Mouse (Mus musculus) megakaryocyte progenitor cell, adult 5-6 weeks (primary cell): Measurements from ENCODE around the gene Gga2. TPM values are rescaled to one million over a fixed set of nuclear protein-coding genes. Genes with fewer than 3 reads are reported as not detected.
A peak's percentile ranks its signal among the peaks of the same experiment; 100 is the strongest.

ENCODE experiments used
- ATAC-seq: replicated peaks from 2 replicates; pipeline ENCODE4 v1.8.0; 2016; ENCODE audit warnings: mild to moderate bottlenecking, moderate TSS enrichment, inconsistent platforms; ENCODE audit not compliant: poor library complexity
- total RNA-seq, 2 experiments: library from RNA; stranded (forward) in 1 of 2; stranded (reverse) in 1 of 2; fragments of 157-497, 149-512 nt in 1 of 2; fragments of 200-1000 nt in 1 of 2; gene quantifications; 2 replicates each; pipeline versions ENCODE4 v1.2.3 to v1.2.4; 2015 to 2017

Gga2 gene
- total RNA-seq, 2 experiments from 2014 or later = 20.0 to 21.4 TPM

GRCm38 (mm10) chr7:122012949-122013348, 8.1 kb downstream of the Gga2 start:
- no peak for ATAC-seq

GRCm38 (mm10) chr7:122012370-122012769, 8.7 kb downstream of the Gga2 start:
- no peak for ATAC-seq

DNA sequence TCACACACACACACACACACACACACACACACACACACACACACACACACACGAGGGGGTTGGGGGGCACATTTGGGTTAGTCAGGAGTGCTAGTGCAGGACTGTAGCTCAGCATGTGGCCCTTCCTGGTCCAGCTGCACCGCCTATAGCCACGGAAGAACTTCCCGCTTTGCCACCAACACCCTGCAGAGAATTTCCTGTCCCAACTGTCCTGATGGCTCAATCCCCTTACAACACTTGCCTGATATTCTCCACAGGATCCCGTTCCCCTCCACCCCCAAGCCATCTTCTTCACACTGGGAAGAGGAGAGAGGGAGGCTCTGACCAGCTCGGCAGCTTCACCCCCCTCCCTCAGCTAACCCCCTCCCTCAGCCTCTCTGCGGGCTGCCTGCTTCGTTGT, 20.6 kb downstream of the Gga2 start:
- peak; percentile 93 for ATAC-seq

GRCm38 (mm10) chr7:121995961-121996360, 25.1 kb downstream of the Gga2 start:
- ATAC-seq = no peak

- ATAC-seq = peak; percentile 99
Measured at GRCm38 (mm10) chr7:121981307-121981871, 39.6 kb downstream of the Gga2 start, which contains the start of gene Cog7. Gene Cog7 (minus strand): TSS chr7:121981711.

- ATAC-seq = peak; percentile 93
Measured at GRCm38 (mm10) chr7:121975031-121975430, 46.0 kb downstream of the Gga2 start.

- ATAC-seq = no peak
Measured at GRCm38 (mm10) chr7:121971698-121972097, 49.3 kb downstream of the Gga2 start.

GRCm38 (mm10) chr7:121970250-121970649, 50.8 kb downstream of the Gga2 start:
- 0 out of 2 replicates have a peak, but pooled peaks have one; percentile 27 for ATAC-seq

GRCm38 (mm10) chr7:121968816-121969215, 52.2 kb downstream of the Gga2 start:
- ATAC-seq = no peak

DNA sequence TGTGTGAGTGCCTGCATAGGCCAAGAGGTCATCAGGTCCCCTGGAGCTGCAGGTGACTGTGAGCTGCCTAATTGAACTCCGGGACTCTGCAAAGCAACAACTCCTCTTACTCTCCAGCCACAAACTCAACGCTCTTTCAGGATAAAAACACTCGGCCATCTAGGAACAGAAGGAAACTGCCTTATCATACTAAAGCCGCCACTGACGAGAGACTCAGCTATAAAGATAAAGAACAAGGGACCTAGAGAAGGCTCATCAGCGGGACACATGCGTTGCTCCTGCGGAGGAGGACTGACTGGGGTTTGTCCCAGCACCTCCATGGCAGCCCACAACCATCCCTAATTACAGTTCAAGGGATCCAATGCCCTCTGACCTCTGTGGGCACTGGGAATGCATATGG, 52.8 kb downstream of the Gga2 start:
- peak; percentile 30; the same call in 1 of the 2 replicates for ATAC-seq

GRCm38 (mm10) chr7:121966169-121966568, 54.9 kb downstream of the Gga2 start:
- peak; percentile 67 for ATAC-seq

DNA sequence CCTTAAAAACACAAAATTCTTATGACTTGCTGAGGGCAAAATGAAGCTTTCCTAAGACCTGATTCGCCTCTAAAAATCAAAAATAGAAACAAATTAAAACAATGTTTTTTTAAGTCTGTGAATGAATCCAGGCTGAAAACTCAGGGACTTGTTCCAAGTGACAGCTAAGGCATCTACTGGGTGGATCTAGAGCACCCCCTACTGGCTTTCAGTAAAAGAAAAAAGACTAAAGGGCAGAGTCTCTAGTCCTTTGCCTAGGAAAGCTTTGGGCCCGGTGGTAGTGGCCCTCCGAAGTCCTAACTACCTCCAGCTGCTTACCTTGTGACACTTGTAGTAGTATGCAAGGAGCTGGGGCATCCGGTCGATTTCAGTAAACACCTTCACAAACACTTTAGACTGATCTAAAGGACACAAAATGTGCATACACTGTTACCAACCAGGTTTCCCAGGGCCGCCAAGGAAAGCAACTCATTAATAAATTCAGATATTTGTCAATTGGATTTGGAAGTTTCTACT, 57.1 kb downstream of the Gga2 start:
- ATAC-seq = peak; percentile 55

DNA sequence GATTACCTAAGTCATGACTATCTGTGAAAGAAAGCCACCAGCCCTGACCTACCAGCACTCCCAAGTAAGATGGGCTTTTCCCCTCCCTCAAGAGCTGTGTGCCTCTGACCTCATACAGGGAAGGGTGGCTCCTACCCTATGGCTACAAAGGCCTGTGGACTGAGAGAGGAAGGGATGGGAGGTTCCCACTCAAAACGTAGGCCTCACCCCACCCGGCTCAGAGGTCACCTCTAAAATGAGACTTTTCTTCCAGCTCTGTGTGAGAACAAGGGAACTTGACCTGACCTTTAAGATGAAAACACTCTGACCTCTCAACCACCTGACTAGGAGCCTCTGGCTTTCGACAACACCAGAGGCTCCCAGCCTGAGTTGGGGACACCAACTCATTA, 58.5 kb downstream of the Gga2 start:
- no peak for ATAC-seq

DNA sequence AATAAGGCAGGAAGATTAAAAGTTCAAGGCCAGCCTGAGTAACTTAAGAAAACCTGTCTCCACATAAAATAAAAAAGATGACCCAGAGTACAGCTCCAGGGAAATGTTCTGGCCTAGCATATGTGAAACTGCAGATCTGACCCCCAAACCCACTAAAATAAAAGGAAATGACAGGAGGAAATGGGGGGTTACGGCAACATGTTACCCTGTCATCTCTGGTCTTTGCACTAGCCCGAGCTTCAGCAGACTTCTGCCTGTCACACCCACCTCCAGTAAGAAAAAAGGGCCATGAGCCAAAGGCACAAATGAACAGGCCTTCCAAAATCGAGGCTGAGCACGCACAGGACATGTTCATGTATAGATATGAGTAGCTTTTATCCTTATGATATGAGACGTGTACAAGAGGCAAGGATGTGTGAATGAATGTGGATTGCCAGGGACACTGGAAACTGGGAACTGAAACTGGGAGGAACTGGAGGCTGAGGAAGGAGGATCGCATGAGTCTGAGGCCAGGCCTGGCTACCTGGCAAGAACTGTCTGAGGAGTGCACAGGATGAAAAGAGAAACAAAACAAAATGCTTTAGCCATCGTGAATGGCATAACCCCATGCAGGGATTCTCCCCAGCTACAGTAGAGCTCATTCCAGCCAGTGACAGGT, 59.0 kb downstream of the Gga2 start:
- ATAC-seq = peak; percentile 53

DNA sequence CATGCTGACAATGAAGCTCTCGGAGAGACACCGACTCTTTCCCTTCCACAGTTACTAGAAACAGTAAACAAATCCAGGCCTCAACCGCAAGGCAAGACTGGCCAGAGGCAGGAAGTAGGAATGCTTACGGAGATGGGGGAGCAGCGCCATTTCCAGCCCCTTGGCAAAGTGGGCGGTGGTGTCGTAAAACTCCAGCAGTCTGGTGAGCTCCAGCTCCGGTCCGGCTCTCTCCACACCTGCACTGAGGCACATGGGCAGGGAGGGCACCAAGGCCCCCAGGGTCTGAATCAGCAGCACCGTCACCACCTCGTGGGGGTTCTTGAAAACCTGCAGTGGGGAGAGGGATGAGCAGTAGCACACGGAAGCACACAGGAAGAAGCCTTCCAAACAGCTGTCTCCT, 65.2 kb downstream of the Gga2 start:
- no peak for ATAC-seq

DNA sequence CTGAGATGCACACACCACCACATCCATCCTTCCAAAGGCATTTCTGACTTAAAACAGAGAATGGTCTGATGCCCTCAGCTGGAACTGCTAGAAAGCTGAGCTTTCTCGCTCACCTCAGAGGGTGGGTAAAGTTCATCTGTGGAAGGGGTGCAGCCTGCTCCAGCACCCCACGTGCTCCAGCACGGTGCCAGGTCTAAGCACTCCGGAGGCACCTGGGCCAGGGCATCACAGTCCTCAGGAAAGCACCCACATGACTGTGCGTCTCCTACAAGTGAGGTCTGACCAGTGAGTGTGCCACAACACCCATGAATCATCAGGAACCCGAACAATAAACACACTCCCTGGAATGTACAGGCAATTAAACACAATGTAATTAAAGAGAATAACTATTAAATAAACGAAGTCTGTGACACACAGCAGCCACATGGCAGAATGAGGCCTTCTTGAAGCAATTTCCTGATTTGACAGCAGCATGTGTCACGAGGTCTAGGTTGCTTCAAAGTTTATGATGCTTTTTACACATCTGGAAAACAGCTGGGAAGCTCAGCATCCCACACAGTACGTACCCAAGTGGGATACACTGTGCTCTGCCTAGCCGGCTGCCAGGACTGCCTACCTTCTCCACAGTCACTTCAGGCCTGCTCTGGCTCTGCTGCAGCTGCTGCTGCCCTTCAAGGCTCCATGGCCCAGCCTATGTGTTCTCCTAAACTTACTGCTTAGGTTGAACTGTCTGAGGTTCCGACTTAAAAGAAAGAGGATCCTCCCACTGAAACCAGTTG, 65.9 kb downstream of the Gga2 start:
- no peak for ATAC-seq

DNA sequence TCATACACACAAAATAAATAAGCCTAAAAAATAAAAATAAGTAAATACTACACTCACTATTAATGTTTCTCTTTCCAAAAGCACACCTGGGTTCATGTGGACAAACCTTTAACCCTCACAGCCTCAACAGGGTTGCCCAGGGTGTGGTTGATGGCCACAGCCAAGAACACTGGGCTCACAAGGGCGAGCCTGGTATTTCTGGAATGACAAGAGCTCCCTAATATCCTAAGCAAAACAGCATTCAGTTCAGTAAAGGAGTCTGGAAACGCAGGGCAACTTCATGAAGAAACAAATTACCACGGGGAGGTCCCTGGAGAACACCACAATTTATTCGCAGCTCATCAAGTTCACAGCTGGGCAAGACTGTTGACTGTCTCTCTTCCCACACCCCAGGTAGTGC, 73.5 kb downstream of the Gga2 start:
- no peak for ATAC-seq

DNA sequence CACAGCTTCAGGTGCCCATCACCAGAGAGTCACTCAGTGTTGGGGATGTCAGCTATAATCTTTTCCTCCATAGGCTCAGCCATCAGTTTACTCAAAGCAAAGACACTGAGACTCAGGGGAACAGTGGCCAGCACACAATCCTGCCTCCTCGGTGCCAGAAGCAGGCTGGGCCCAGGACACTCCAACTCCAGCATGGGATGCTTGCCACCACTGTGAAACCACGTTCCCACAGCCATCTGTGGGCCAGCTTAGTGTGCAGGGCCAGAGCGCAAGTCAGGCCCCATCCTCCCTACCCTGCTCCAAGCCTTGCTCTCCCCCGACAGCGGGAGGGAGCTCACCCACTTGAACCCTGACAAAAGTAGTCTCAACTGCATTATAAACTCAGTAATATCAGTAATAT, 74.8 kb downstream of the Gga2 start:
- ATAC-seq = no peak

GRCm38 (mm10) chr7:121942371-121942770, 78.7 kb downstream of the Gga2 start:
- no peak for ATAC-seq

DNA sequence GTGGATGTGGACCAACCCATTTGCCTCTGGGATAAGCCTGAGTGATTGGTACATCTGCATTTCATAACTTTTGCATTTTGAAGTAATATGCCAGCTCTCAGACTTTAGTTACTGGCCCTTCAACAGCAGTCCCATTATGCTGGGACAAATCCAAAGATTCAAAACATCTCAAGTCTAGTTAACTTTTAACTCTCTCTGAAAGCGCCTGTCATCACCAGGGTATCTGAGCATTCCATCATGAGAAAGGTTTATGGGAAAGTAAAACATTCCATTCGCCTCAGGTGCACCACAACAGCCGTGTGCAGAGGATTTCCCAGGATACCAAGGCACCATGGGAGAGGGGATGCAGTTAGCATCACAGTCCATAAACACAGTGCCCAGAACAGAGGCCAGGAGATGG, 79.4 kb downstream of the Gga2 start:
- ATAC-seq = no peak

DNA sequence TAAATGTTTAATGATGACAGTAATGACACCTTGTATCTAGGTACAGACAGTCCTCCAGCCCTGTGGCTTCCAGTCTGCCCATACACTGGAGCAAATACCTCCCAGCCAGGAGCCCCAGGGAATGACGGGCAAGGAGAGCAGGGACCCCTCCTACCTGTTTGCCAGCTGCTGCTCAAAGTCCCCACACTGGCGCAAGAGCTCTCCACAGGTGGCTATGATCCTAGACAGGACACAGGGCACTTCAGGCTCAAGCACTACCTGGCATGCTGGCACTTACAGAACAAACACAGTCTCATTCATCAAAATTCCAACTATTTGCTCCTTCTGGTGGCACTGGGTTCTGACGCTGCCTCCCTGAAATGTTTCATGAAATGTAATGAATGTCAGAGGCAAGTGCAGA, 80.0 kb downstream of the Gga2 start:
- no peak for ATAC-seq

DNA sequence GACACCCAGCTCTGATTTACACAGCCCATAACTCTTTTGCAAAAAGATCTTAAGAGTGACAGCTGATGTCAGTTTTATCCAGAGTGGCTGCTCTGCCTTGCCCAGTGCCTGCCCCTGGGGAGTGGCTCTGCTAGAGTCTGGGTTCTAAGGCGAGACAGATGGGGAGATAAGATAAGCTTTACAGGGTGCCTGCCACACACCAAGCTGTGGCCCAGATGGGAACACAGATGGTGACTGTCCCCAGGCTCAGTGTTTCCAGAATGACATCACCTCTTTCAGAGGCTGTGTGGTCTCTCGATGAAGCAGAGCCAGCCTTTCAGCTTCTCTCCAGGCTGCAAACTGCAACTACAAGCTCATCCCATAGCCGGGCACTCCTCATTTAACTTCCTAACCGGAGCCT, 81.3 kb downstream of the Gga2 start:
- ATAC-seq = peak; percentile 86
